Mouse (Mus musculus) midbrain, embryonic 15.5 days (tissue): ENCODE measurements around the gene Pcsk7. TPM values are rescaled to one million over a fixed set of nuclear protein-coding genes. Genes with fewer than 3 reads are reported as not detected.
A peak's percentile ranks its signal among the peaks of the same experiment; 100 is the strongest.

ENCODE experiments used
- ATAC-seq: fragments of 200-750 bp; cut with Nextera tagmentation; replicated peaks from 2 replicates; pipeline ENCODE4 v1.8.0; 2017; ENCODE audit warnings: moderate TSS enrichment
- H3K27ac ChIP-seq: fragments of 300-500 bp; sonication (generic); 2 replicates; pipeline ENCODE4 v1.5.1; 2015; ENCODE audit warnings: mild to moderate bottlenecking, inconsistent platforms
- H3K27me3 ChIP-seq: fragments of 300-500 bp; sonication (generic); replicated peaks from 2 replicates; pipeline ENCODE4 v1.6.1; 2015; ENCODE audit warnings: inconsistent platforms
- H3K36me3 ChIP-seq: fragments of 300-500 bp; sonication (generic); replicated peaks from 2 replicates; pipeline ENCODE4 v1.6.1; 2015; ENCODE audit warnings: inconsistent platforms
- H3K4me1 ChIP-seq: fragments of 300-500 bp; sonication (generic); 2 replicates; pipeline ENCODE4 v1.6.1; 2015; ENCODE audit warnings: inconsistent platforms
- H3K4me2 ChIP-seq: fragments of 300-500 bp; sonication (generic); 2 replicates; pipeline ENCODE4 v1.6.1; 2015; ENCODE audit warnings: inconsistent platforms, mild to moderate bottlenecking, moderate library complexity
- H3K4me3 ChIP-seq: fragments of 300-500 bp; sonication (generic); 2 replicates; pipeline ENCODE4 v1.5.1; 2015; ENCODE audit warnings: mild to moderate bottlenecking, inconsistent platforms
- H3K9ac ChIP-seq: fragments of 300-500 bp; sonication (generic); 2 replicates; pipeline ENCODE4 v1.6.1; 2015; ENCODE audit warnings: mild to moderate bottlenecking, inconsistent platforms
- H3K9me3 ChIP-seq: fragments of 300-500 bp; sonication (generic); 2 replicates; pipeline ENCODE4 v1.6.1; 2016; ENCODE audit warnings: inconsistent platforms
- WGBS: fragments of 180-500 bp; shearing (Covaris S2); methylation state at CpG from one replicate; pipeline ENCODE4 v1.1.7; 2015; ENCODE audit warnings: mixed read lengths; 5-methylcytosine and 5-hydroxymethylcytosine counted together
- polyA plus RNA-seq: library from polyadenylated mRNA; unstranded; fragments of >200 nt; fragmentation: Nextera tagmentation; extraction: Ambion mirVana; gene quantifications from 2 replicates; pipeline ENCODE4 v1.2.1, GENCODE M21; 2015

Pcsk7 gene
- polyA plus RNA-seq, 1 experiment from 2014 or later: 26.0 TPM

GRCm38 (mm10) chr9:45942464-45942863, 36.2 kb downstream of the Pcsk7 start:
- Histone ChIP-seq H3K4me2 (no peak overlapping the region), H3K27ac (no peak overlapping the region), H3K36me3 (peaks cover 22% of the 10 kb centered on the region), H3K9me3 (no peaks in the 10 kb centered on the region), H3K27me3 (no peaks in the 10 kb centered on the region), H3K4me1 (no peaks in the 10 kb centered on the region), H3K4me3 (no peak overlapping the region), H3K9ac (no peak overlapping the region)
- no peak for ATAC-seq
- 94% methylated on average over 16 of the region's 16 CpGs for WGBS

- H3K36me3 ChIP-seq: peaks cover 26% of the 10 kb centered on the region
- no peaks in the 10 kb centered on the region for H3K9me3 ChIP-seq
- H3K4me3 ChIP-seq: no peak overlapping the region
- no peak for ATAC-seq
- H3K4me2 ChIP-seq: no peak overlapping the region
- no peaks in the 10 kb centered on the region for H3K27me3 ChIP-seq
- H3K9ac ChIP-seq: no peak overlapping the region
- no peak overlapping the region for H3K27ac ChIP-seq
- H3K4me1 ChIP-seq: no peaks in the 10 kb centered on the region
- 96% methylated on average over 8 of the region's 8 CpGs for WGBS
Measured at GRCm38 (mm10) chr9:45942916-45943315, 36.6 kb downstream of the Pcsk7 start.

- no peak overlapping the region for H3K9ac ChIP-seq
- no peaks in the 10 kb centered on the region for H3K9me3 ChIP-seq
- no peak overlapping the region for H3K4me3 ChIP-seq
- no peaks in the 10 kb centered on the region for H3K4me1 ChIP-seq
- H3K4me2 ChIP-seq: no peak overlapping the region
- WGBS: 90% methylated on average over 8 of the region's 8 CpGs
- H3K27me3 ChIP-seq: no peaks in the 10 kb centered on the region
- no peak for ATAC-seq
- H3K36me3 ChIP-seq: peaks cover 32% of the 10 kb centered on the region
- no peak overlapping the region for H3K27ac ChIP-seq
Measured at GRCm38 (mm10) chr9:45943628-45944505, 37.6 kb downstream of the Pcsk7 start.

DNA sequence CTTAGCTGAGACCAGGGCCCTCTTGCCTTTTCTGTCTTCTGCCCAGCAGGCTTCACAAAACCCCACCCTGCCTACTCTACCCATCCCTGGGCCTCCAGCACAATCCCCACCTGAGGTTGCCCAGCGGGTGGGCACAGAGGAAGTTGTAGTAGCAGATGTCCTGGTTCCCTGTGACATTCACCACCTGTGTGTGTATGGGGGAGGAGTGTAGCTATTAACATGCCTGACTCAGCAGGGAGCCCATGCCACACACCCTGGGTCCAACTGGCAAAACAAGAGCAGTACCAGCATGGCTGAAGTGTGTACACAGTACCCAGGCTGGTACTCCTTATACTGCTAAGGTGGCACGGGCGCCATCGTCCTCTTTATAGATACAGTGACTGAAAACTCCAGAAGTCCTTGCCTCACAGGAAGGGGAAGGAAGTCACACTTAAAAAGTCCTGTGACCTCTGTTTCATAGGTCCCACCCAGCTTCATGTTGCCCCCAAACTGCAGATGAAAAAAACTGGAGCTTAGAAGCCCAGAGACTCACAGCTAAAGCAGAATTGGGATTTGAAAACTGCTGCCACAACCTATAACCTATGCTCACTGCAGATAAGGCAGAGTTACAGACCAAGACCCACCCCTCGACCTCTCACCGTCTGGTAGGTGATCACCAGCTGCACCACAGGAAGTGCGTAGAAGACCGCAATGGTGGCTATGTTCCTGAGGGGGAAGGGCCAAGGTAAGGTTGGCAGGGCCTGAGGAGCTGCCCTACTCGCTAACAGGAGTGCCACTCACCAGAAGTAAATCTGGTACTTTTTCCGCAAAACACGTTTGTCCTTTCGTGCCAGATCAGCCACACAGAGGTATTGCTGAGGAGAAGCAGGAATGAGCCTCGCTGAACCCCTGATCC, 38.5 kb downstream of the Pcsk7 start:
- 90% methylated on average over 13 of the region's 13 CpGs for WGBS
- no peak overlapping the region for H3K4me3 ChIP-seq
- no peaks in the 10 kb centered on the region for H3K4me1 ChIP-seq
- H3K27me3 ChIP-seq: no peaks in the 10 kb centered on the region
- peaks cover 39% of the 10 kb centered on the region for H3K36me3 ChIP-seq
- H3K4me2 ChIP-seq: no peak overlapping the region
- H3K9ac ChIP-seq: no peak overlapping the region
- no peak for ATAC-seq
- H3K9me3 ChIP-seq: no peaks in the 10 kb centered on the region
- no peak overlapping the region for H3K27ac ChIP-seq

GRCm38 (mm10) chr9:45945721-45946120, 39.4 kb downstream of the Pcsk7 start:
- H3K4me2 ChIP-seq: no peak overlapping the region
- no peaks in the 10 kb centered on the region for H3K9me3 ChIP-seq
- H3K4me3 ChIP-seq: no peak overlapping the region
- no peak overlapping the region for H3K27ac ChIP-seq
- H3K9ac ChIP-seq: no peak overlapping the region
- WGBS: 88% methylated on average over 13 of the region's 13 CpGs
- no peaks in the 10 kb centered on the region for H3K27me3 ChIP-seq
- no peak for ATAC-seq
- no peaks in the 10 kb centered on the region for H3K4me1 ChIP-seq
- H3K36me3 ChIP-seq: peaks cover 40% of the 10 kb centered on the region

- Histone ChIP-seq H3K4me2 (no peak overlapping the region), H3K4me1 (no peaks in the 10 kb centered on the region), H3K4me3 (no peak overlapping the region), H3K36me3 (peaks cover 40% of the 10 kb centered on the region), H3K27me3 (no peaks in the 10 kb centered on the region), H3K9ac (no peak overlapping the region), H3K27ac (no peak overlapping the region), H3K9me3 (no peaks in the 10 kb centered on the region)
- WGBS: 92% methylated on average over 16 of the region's 16 CpGs
- ATAC-seq: no peak
Measured at GRCm38 (mm10) chr9:45946182-45946871, 40.0 kb downstream of the Pcsk7 start.

GRCm38 (mm10) chr9:45946872-45947183, 40.5 kb downstream of the Pcsk7 start:
- no peak for ATAC-seq
- H3K4me2 ChIP-seq: no peak overlapping the region
- no peak overlapping the region for H3K9ac ChIP-seq
- peaks cover 40% of the 10 kb centered on the region for H3K36me3 ChIP-seq
- H3K27ac ChIP-seq: no peak overlapping the region
- no peaks in the 10 kb centered on the region for H3K27me3 ChIP-seq
- WGBS: 91% methylated on average over 10 of the region's 10 CpGs
- H3K9me3 ChIP-seq: no peaks in the 10 kb centered on the region
- no peaks in the 10 kb centered on the region for H3K4me1 ChIP-seq
- H3K4me3 ChIP-seq: no peak overlapping the region

GRCm38 (mm10) chr9:45952057-45952456, 45.8 kb downstream of the Pcsk7 start:
- no peak overlapping the region for H3K4me3 ChIP-seq
- H3K4me2 ChIP-seq: no peak overlapping the region
- no peak for ATAC-seq
- WGBS: 92% methylated on average over 4 of the region's 4 CpGs
- no peak overlapping the region for H3K9ac ChIP-seq
- H3K27ac ChIP-seq: no peak overlapping the region
- no peaks in the 10 kb centered on the region for H3K27me3 ChIP-seq
- H3K9me3 ChIP-seq: no peaks in the 10 kb centered on the region
- peaks cover 18% of the 10 kb centered on the region for H3K36me3 ChIP-seq
- H3K4me1 ChIP-seq: peaks cover 28% of the 10 kb centered on the region

- Histone ChIP-seq H3K9ac (no peak overlapping the region), H3K4me1 (peaks cover 28% of the 10 kb centered on the region), H3K4me2 (0 out of 2 replicates have a peak overlapping the region, but pooled peaks have one; percentile 95), H3K9me3 (no peaks in the 10 kb centered on the region), H3K4me3 (no peak overlapping the region), H3K27me3 (no peaks in the 10 kb centered on the region), H3K36me3 (peaks cover 14% of the 10 kb centered on the region), H3K27ac (no peak overlapping the region)
- ATAC-seq: no peak
- WGBS: 84% methylated on average over 7 of the region's 7 CpGs
Measured at GRCm38 (mm10) chr9:45952890-45953289, 46.6 kb downstream of the Pcsk7 start.

GRCm38 (mm10) chr9:45953511-45954293, 47.4 kb downstream of the Pcsk7 start:
- Histone ChIP-seq H3K4me3 (peak overlapping the region; percentile 88), H3K4me1 (peaks cover 32% of the 10 kb centered on the region), H3K36me3 (peaks cover 7% of the 10 kb centered on the region), H3K27ac (peak overlapping the region; percentile 83; the same call in 1 of the 2 replicates), H3K9ac (peak overlapping the region; percentile 81), H3K9me3 (no peaks in the 10 kb centered on the region), H3K4me2 (peak overlapping the region; percentile 95), H3K27me3 (no peaks in the 10 kb centered on the region)
- ATAC-seq: no peak
- 66% methylated on average over 13 of the region's 13 CpGs for WGBS

GRCm38 (mm10) chr9:45954294-45955106, 48.2 kb downstream of the Pcsk7 start:
- H3K27me3 ChIP-seq: no peaks in the 10 kb centered on the region
- H3K27ac ChIP-seq: peak overlapping the region; percentile 83
- H3K36me3 ChIP-seq: peaks cover 4% of the 10 kb centered on the region
- peak; percentile 49 for ATAC-seq
- peaks cover 32% of the 10 kb centered on the region for H3K4me1 ChIP-seq
- H3K4me3 ChIP-seq: peak overlapping the region; percentile 88
- peak overlapping the region; percentile 95 for H3K4me2 ChIP-seq
- under 1% methylated on average over 59 of the region's 63 CpGs for WGBS
- peak overlapping the region; percentile 81 for H3K9ac ChIP-seq
- H3K9me3 ChIP-seq: no peaks in the 10 kb centered on the region
